Mouse (Mus musculus) testis, adult 2 months (tissue): ENCODE results near the gene Noto. TPM values are rescaled to one million over a fixed set of nuclear protein-coding genes. Genes with fewer than 3 reads are reported as not detected.
A peak's percentile ranks its signal among the peaks of the same experiment; 100 is the strongest.

Experiments used
- H3K27ac ChIP-seq: fragments of 200-500 bp; 2 replicates; pipeline ENCODE4 v1.5.1; 2012; ENCODE audit warnings: low read depth, low read length; ENCODE audit not compliant: control insufficient read depth, insufficient read depth
- H3K27me3 ChIP-seq: fragments of 200-500 bp; 2 replicates; pipeline ENCODE4 v1.6.1; 2012; ENCODE audit warnings: mild to moderate bottlenecking, low read length, moderate library complexity; ENCODE audit not compliant: control insufficient read depth, insufficient read depth
- H3K36me3 ChIP-seq: fragments of 200-500 bp; 2 replicates; pipeline ENCODE4 v1.6.1; 2012; ENCODE audit warnings: mild to moderate bottlenecking, low read length; ENCODE audit not compliant: control insufficient read depth, insufficient read depth
- H3K4me1 ChIP-seq: fragments of 200-500 bp; 2 replicates; pipeline ENCODE4 v1.6.1; 2012; ENCODE audit warnings: low read length; ENCODE audit not compliant: control insufficient read depth, insufficient read depth
- H3K4me3 ChIP-seq: fragments of 200-500 bp; 2 replicates; pipeline ENCODE4 v1.5.1; 2012; ENCODE audit warnings: low read depth, mild to moderate bottlenecking, low read length, moderate library complexity, mixed read lengths; ENCODE audit not compliant: control insufficient read depth
- CTCF ChIP-seq: fragments of 200-500 bp; IDR thresholded peaks from 2 replicates; pipeline ENCODE4 v1.5.1; 2012; ENCODE audit warnings: low read depth, mild to moderate bottlenecking, inconsistent platforms, low read length, moderate library complexity; ENCODE audit not compliant: control insufficient read depth, insufficient read depth, insufficient replicate concordance
- POLR2A ChIP-seq: fragments of 200-500 bp; IDR thresholded peaks from 2 replicates; pipeline ENCODE4 v1.6.1; 2012; ENCODE audit warnings: low read depth, mild to moderate bottlenecking, inconsistent platforms, low read length, moderate library complexity; ENCODE audit not compliant: control insufficient read depth
- polyA plus RNA-seq: library from polyadenylated mRNA; depleted of rRNA; stranded (reverse); fragments of >200 nt; gene quantifications from 2 replicates; pipeline ENCODE4 v1.2.3, GENCODE M21; 2012

Noto gene
- polyA plus RNA-seq, 1 experiment, result not detected

GRCm38 (mm10) chr6:85452816-85453215, 29.1 kb downstream of the Noto start:
- TF ChIP-seq CTCF (no peak), POLR2A (no peak)
- Histone ChIP-seq H3K36me3 (no peaks in the 10 kb centered on the region; the same call in 1 of the 2 replicates), H3K27ac (peak overlapping the region; percentile 85), H3K4me1 (peaks cover 6% of the 10 kb centered on the region), H3K4me3 (peak overlapping the region; percentile 89), H3K27me3 (no peaks in the 10 kb centered on the region)

- Histone ChIP-seq H3K4me3 (no peak overlapping the region), H3K27ac (no peak overlapping the region), H3K36me3 (peaks cover 1% of the 10 kb centered on the region), H3K27me3 (no peaks in the 10 kb centered on the region), H3K4me1 (no peaks in the 10 kb centered on the region)
- TF ChIP-seq POLR2A (no peak), CTCF (no peak)
These were observed 35.9 kb downstream of the Noto start for GRCm38 (mm10) chr6:85459621-85460020.

GRCm38 (mm10) chr6:85465381-85465780, 41.7 kb downstream of the Noto start:
- Histone ChIP-seq H3K36me3 (peaks cover 2% of the 10 kb centered on the region), H3K4me3 (no peak overlapping the region), H3K27ac (no peak overlapping the region), H3K4me1 (no peaks in the 10 kb centered on the region), H3K27me3 (no peaks in the 10 kb centered on the region)
- TF ChIP-seq POLR2A (no peak), CTCF (no peak)

GRCm38 (mm10) chr6:85469660-85470430, 46.2 kb downstream of the Noto start:
- no peak overlapping the region for H3K4me3 ChIP-seq
- peaks cover 1% of the 10 kb centered on the region for H3K36me3 ChIP-seq
- H3K27me3 ChIP-seq, result no peaks in the 10 kb centered on the region
- H3K27ac ChIP-seq, result no peak overlapping the region
- H3K4me1 ChIP-seq, result no peaks in the 10 kb centered on the region
- TF ChIP-seq CTCF (no peak), POLR2A (no peak)

- Histone ChIP-seq H3K27ac (no peak overlapping the region), H3K4me3 (no peak overlapping the region), H3K4me1 (no peaks in the 10 kb centered on the region), H3K36me3 (no peaks in the 10 kb centered on the region; the same call in 1 of the 2 replicates), H3K27me3 (no peaks in the 10 kb centered on the region)
- TF ChIP-seq POLR2A (no peak), CTCF (no peak)
These were observed 48.3 kb downstream of the Noto start for GRCm38 (mm10) chr6:85471962-85472361.

- Histone ChIP-seq H3K36me3 (no peaks in the 10 kb centered on the region; the same call in 1 of the 2 replicates), H3K27me3 (no peaks in the 10 kb centered on the region), H3K27ac (no peak overlapping the region), H3K4me1 (no peaks in the 10 kb centered on the region), H3K4me3 (no peak overlapping the region)
- TF ChIP-seq CTCF (no peak), POLR2A (no peak)
These were observed 48.9 kb downstream of the Noto start for GRCm38 (mm10) chr6:85472542-85472941.

- Histone ChIP-seq H3K4me1 (no peaks in the 10 kb centered on the region), H3K36me3 (no peaks in the 10 kb centered on the region), H3K27me3 (no peaks in the 10 kb centered on the region), H3K27ac (no peak overlapping the region), H3K4me3 (no peak overlapping the region)
- no peak for TF ChIP-seq POLR2A
- TF ChIP-seq CTCF, result no peak
These were observed 51.9 kb downstream of the Noto start for GRCm38 (mm10) chr6:85475581-85475980.
